Mouse (Mus musculus): ENCODE results near the gene Phf11c. TPM values are rescaled to one million over a fixed set of nuclear protein-coding genes. Genes with fewer than 3 reads are reported as not detected.
"Not testable (repeated sequence)": the region's sequence is repeated elsewhere in the genome, so short reads cannot be mapped to it uniquely, and the experiment has no call there.

The Phf11c gene
- total RNA-seq, 2 experiments from 2014 or later, result 0.96 to 1.4 TPM

- no peak for ATAC-seq (replicated peaks; ENCODE audit: low FRiP score, poor library complexity, severe bottlenecking)
These were observed 55.6 kb downstream of the Phf11c start for GRCm38 (mm10) chr14:59339541-59339940.

GRCm38 (mm10) chr14:59336056-59336455, 59.1 kb downstream of the Phf11c start:
- not testable (repeated sequence) for ATAC-seq (replicated peaks; ENCODE audit: low FRiP score, poor library complexity, severe bottlenecking)

Other genes starting within 250 kb of the Phf11c start
- not detected in 2 replicates for gene Gm5142, start 216.6 kb downstream of the Phf11c start, total RNA-seq (2015; ENCODE audit: low replicate concordance)
- not detected in 2 replicates for gene Gm5142, start 216.6 kb downstream of the Phf11c start, total RNA-seq (2017; ENCODE audit: low replicate concordance)
- 1.9 and 7.9 TPM in 2 replicates for gene Rcbtb1, start 194.2 kb downstream of the Phf11c start, total RNA-seq (2015; ENCODE audit: low replicate concordance)
- 7.8 and 9.3 TPM in 2 replicates for gene Rcbtb1, start 194.2 kb downstream of the Phf11c start, total RNA-seq (2017; ENCODE audit: low replicate concordance)
- gene Gm6904, start 135.2 kb downstream of the Phf11c start, total RNA-seq (2015; ENCODE audit: low replicate concordance), result not detected in 2 replicates
- gene Gm6904, start 135.2 kb downstream of the Phf11c start, total RNA-seq (2017; ENCODE audit: low replicate concordance), result 0.51 TPM in 1 of 2 replicates, not detected in the other
- gene Phf11a, start 97.9 kb downstream of the Phf11c start, total RNA-seq (2015; ENCODE audit: low replicate concordance), result 0.38 TPM in 1 of 2 replicates, not detected in the other
- gene Phf11a, start 97.9 kb downstream of the Phf11c start, total RNA-seq (2017; ENCODE audit: low replicate concordance), result 1.4 TPM in 1 of 2 replicates, not detected in the other
- gene Phf11b, start 54.0 kb downstream of the Phf11c start, total RNA-seq (2015; ENCODE audit: low replicate concordance), result 0.96 and 1.7 TPM in 2 replicates
- gene Phf11b, start 54.0 kb downstream of the Phf11c start, total RNA-seq (2017; ENCODE audit: low replicate concordance), result 2.3 and 3.9 TPM in 2 replicates
- gene Phf11d, start 29.9 kb downstream of the Phf11c start, total RNA-seq (2015; ENCODE audit: low replicate concordance), result 0.84 and 4.2 TPM in 2 replicates
- 0.42 and 0.85 TPM in 2 replicates for gene Phf11d, start 29.9 kb downstream of the Phf11c start, total RNA-seq (2017; ENCODE audit: low replicate concordance)
- gene Setdb2, start 45.5 kb upstream of the Phf11c start, total RNA-seq (2015; ENCODE audit: low replicate concordance), result 10.9 and 16.9 TPM in 2 replicates
- gene Setdb2, start 45.5 kb upstream of the Phf11c start, total RNA-seq (2017; ENCODE audit: low replicate concordance), result 12.7 and 13.6 TPM in 2 replicates
- gene Cab39l, start 45.6 kb upstream of the Phf11c start, total RNA-seq (2015; ENCODE audit: low replicate concordance), result 9.6 and 12.1 TPM in 2 replicates
- gene Cab39l, start 45.6 kb upstream of the Phf11c start, total RNA-seq (2017; ENCODE audit: low replicate concordance), result 10.8 and 12.4 TPM in 2 replicates
- gene Cdadc1, start 202.6 kb upstream of the Phf11c start, total RNA-seq (2015; ENCODE audit: low replicate concordance), result 15.0 and 25.3 TPM in 2 replicates
- gene Cdadc1, start 202.6 kb upstream of the Phf11c start, total RNA-seq (2017; ENCODE audit: low replicate concordance), result 11.1 and 23.3 TPM in 2 replicates
- gene Shisa2, start 229.9 kb upstream of the Phf11c start, total RNA-seq (2015; ENCODE audit: low replicate concordance), result 1.2 TPM in 1 of 2 replicates, not detected in the other
- gene Shisa2, start 229.9 kb upstream of the Phf11c start, total RNA-seq (2017; ENCODE audit: low replicate concordance), result not detected in 2 replicates